Mouse (Mus musculus) kidney, embryonic 14.5 days (tissue): ENCODE measurements around the gene Csgalnact2. TPM values are rescaled to one million over a fixed set of nuclear protein-coding genes. Genes with fewer than 3 reads are reported as not detected.

Experiments used
- ATAC-seq: fragments of 200-750 bp; cut with Nextera tagmentation; 2 replicates; pipeline ENCODE4 v1.8.0; 2017; ENCODE audit warnings: moderate number of reproducible peaks, mild to moderate bottlenecking, moderate TSS enrichment, moderate library complexity; ENCODE audit not compliant: low FRiP score, low TSS enrichment
- H3K27ac ChIP-seq: fragments of 300-500 bp; sonication (generic); 2 replicates; pipeline ENCODE4 v1.5.1; 2014; ENCODE audit warnings: low read depth, mild to moderate bottlenecking, low read length, moderate library complexity, mixed read lengths
- H3K27me3 ChIP-seq: fragments of 300-500 bp; sonication (generic); 2 replicates; pipeline ENCODE4 v1.6.1; 2014; ENCODE audit warnings: mild to moderate bottlenecking, low read length; ENCODE audit not compliant: control insufficient read depth, insufficient read depth
- H3K36me3 ChIP-seq: fragments of 300-500 bp; sonication (generic); 2 replicates; pipeline ENCODE4 v1.6.1; 2014; ENCODE audit warnings: low read length, mixed read lengths; ENCODE audit not compliant: control insufficient read depth, insufficient read depth
- H3K4me1 ChIP-seq: fragments of 300-500 bp; sonication (generic); 2 replicates; pipeline ENCODE4 v1.6.1; 2014; ENCODE audit warnings: low read length, mixed read lengths; ENCODE audit not compliant: control insufficient read depth, insufficient read depth
- H3K4me2 ChIP-seq: fragments of 300-500 bp; sonication (generic); replicated peaks from 2 replicates; pipeline ENCODE4 v1.6.1; 2014; ENCODE audit warnings: low read depth, mild to moderate bottlenecking, low read length
- H3K4me3 ChIP-seq: fragments of 300-500 bp; sonication (generic); 2 replicates; pipeline ENCODE4 v1.5.1; 2014; ENCODE audit warnings: mild to moderate bottlenecking, low read length
- H3K9ac ChIP-seq: fragments of 300-500 bp; sonication (generic); 2 replicates; pipeline ENCODE4 v1.6.1; 2014; ENCODE audit warnings: low read depth, mild to moderate bottlenecking, low read length, moderate library complexity
- H3K9me3 ChIP-seq: fragments of 300-500 bp; sonication (generic); 2 replicates; pipeline ENCODE4 v1.6.1; 2016; ENCODE audit warnings: low read length; ENCODE audit not compliant: control insufficient read depth
- WGBS: fragments of 180-500 bp; shearing (Covaris S2); extraction: QIAGEN DNeasy Blood & Tissue Kit; methylation state at CpG from one replicate; pipeline ENCODE4 v1.1.7; 2014; 5-methylcytosine and 5-hydroxymethylcytosine counted together
- polyA plus RNA-seq: library from polyadenylated mRNA; unstranded; fragments of >200 nt; fragmentation: Nextera tagmentation; extraction: Ambion mirVana; gene quantifications from 2 replicates; pipeline ENCODE4 v1.2.1, GENCODE M21; 2014

Csgalnact2 gene
- 9.9 and 18.4 TPM in 2 replicates for polyA plus RNA-seq

GRCm38 (mm10) chr6:118138731-118139709, at the start of gene Csgalnact2:
Csgalnact2 (minus strand) TSS chr6:118139140.
- ATAC-seq: peak; percentile 99
- H3K4me2 ChIP-seq: peak within 1 kb of the TSS; percentile 71
- H3K27ac ChIP-seq: peak within 1 kb of the TSS; percentile 43
- peak within 1 kb of the TSS; percentile 76 for H3K4me3 ChIP-seq
- 8% methylated on average over 39 of the region's 66 CpGs for WGBS
- H3K9ac ChIP-seq: peak within 1 kb of the TSS; percentile 72
- H3K27me3 ChIP-seq: no peaks in the 10 kb centered on the region
- 0 out of 2 replicates have a peak, but pooled peaks cover 2% of the 10 kb centered on the region for H3K4me1 ChIP-seq
- H3K9me3 ChIP-seq: no peaks in the 10 kb centered on the region
- H3K36me3 ChIP-seq: no peaks in the 10 kb centered on the region

- H3K4me2 ChIP-seq: no peak overlapping the region
- no peak overlapping the region for H3K27ac ChIP-seq
- H3K27me3 ChIP-seq: peaks cover 3% of the 10 kb centered on the region; the same call in 1 of the 2 replicates
- 66% methylated on average over 9 of the region's 9 CpGs for WGBS
- H3K9ac ChIP-seq: no peak overlapping the region
- no peaks in the 10 kb centered on the region for H3K9me3 ChIP-seq
- 0 out of 2 replicates have a peak, but pooled peaks cover 4% of the 10 kb centered on the region for H3K4me1 ChIP-seq
- no peak overlapping the region for H3K4me3 ChIP-seq
- ATAC-seq: no peak
- H3K36me3 ChIP-seq: no peaks in the 10 kb centered on the region
Measured at GRCm38 (mm10) chr6:118188599-118188998, 49.7 kb upstream of the Csgalnact2 start.

- Histone ChIP-seq H3K36me3 (no peaks in the 10 kb centered on the region), H3K4me2 (no peak overlapping the region), H3K4me3 (no peak overlapping the region), H3K27me3 (peaks cover under 1% of the 10 kb centered on the region; the same call in 1 of the 2 replicates), H3K9ac (no peak overlapping the region), H3K27ac (no peak overlapping the region), H3K4me1 (0 out of 2 replicates have a peak, but pooled peaks cover 4% of the 10 kb centered on the region), H3K9me3 (no peaks in the 10 kb centered on the region)
- 58% methylated on average over 3 of the region's 3 CpGs for WGBS
- no peak for ATAC-seq
Measured at GRCm38 (mm10) chr6:118187285-118187641, 48.3 kb upstream of the Csgalnact2 start.

- Histone ChIP-seq H3K4me2 (no peak overlapping the region), H3K9me3 (no peaks in the 10 kb centered on the region), H3K36me3 (no peaks in the 10 kb centered on the region), H3K4me1 (0 out of 2 replicates have a peak, but pooled peaks cover 4% of the 10 kb centered on the region), H3K9ac (no peak overlapping the region), H3K27me3 (no peaks in the 10 kb centered on the region; the same call in 1 of the 2 replicates), H3K4me3 (no peak overlapping the region), H3K27ac (no peak overlapping the region)
- no peak for ATAC-seq
- WGBS: 47% methylated on average over 17 of the region's 17 CpGs
Measured at GRCm38 (mm10) chr6:118186620-118187284, 47.8 kb upstream of the Csgalnact2 start.

- no peak for ATAC-seq
- WGBS: 85% methylated on average over 10 of the region's 10 CpGs
- no peak overlapping the region for H3K4me2 ChIP-seq
Measured at GRCm38 (mm10) chr6:118184126-118184525, 45.2 kb upstream of the Csgalnact2 start.

GRCm38 (mm10) chr6:118180085-118180423, 41.1 kb upstream of the Csgalnact2 start:
- Histone ChIP-seq H3K4me2 (no peak overlapping the region), H3K9ac (no peak overlapping the region), H3K36me3 (no peaks in the 10 kb centered on the region), H3K27ac (no peak overlapping the region), H3K4me3 (no peak overlapping the region), H3K27me3 (no peaks in the 10 kb centered on the region), H3K9me3 (no peaks in the 10 kb centered on the region), H3K4me1 (no peaks in the 10 kb centered on the region)
- WGBS: 77% methylated on average over 12 of the region's 12 CpGs
- ATAC-seq: peak; percentile 30; the same call in 1 of the 2 replicates

More at GRCm38 (mm10) chr6:118184126-118184525, 45.2 kb upstream of the Csgalnact2 start:
- H3K4me3 ChIP-seq: no peak overlapping the region
- no peaks in the 10 kb centered on the region; the same call in 1 of the 2 replicates for H3K27me3 ChIP-seq
- 0 out of 2 replicates have a peak, but pooled peaks cover 4% of the 10 kb centered on the region for H3K4me1 ChIP-seq
- no peak overlapping the region for H3K9ac ChIP-seq
- H3K9me3 ChIP-seq: no peaks in the 10 kb centered on the region
- no peak overlapping the region for H3K27ac ChIP-seq
- H3K36me3 ChIP-seq: no peaks in the 10 kb centered on the region

GRCm38 (mm10) chr6:118179316-118180084, 40.6 kb upstream of the Csgalnact2 start:
- no peaks in the 10 kb centered on the region for H3K27me3 ChIP-seq
- no peak overlapping the region for H3K27ac ChIP-seq
- WGBS: 62% methylated on average over 13 of the region's 13 CpGs
- no peaks in the 10 kb centered on the region for H3K36me3 ChIP-seq
- no peak overlapping the region for H3K4me3 ChIP-seq
- H3K9me3 ChIP-seq: no peaks in the 10 kb centered on the region
- no peak overlapping the region; the same call in 1 of the 2 replicates for H3K9ac ChIP-seq
- H3K4me2 ChIP-seq: no peak overlapping the region
- ATAC-seq: peak; percentile 86
- no peaks in the 10 kb centered on the region for H3K4me1 ChIP-seq

- H3K9me3 ChIP-seq: no peaks in the 10 kb centered on the region
- 39% methylated on average over 5 of the region's 5 CpGs for WGBS
- H3K9ac ChIP-seq: no peak overlapping the region
- H3K4me2 ChIP-seq: no peak overlapping the region
- no peaks in the 10 kb centered on the region for H3K27me3 ChIP-seq
- H3K4me1 ChIP-seq: no peaks in the 10 kb centered on the region
- no peak for ATAC-seq
- H3K4me3 ChIP-seq: no peak overlapping the region
- H3K27ac ChIP-seq: no peak overlapping the region
- H3K36me3 ChIP-seq: no peaks in the 10 kb centered on the region
Measured at GRCm38 (mm10) chr6:118173975-118174328, 35.0 kb upstream of the Csgalnact2 start.
